Mouse (Mus musculus): Measurements from ENCODE around the gene Prtg. TPM values are rescaled to one million over a fixed set of nuclear protein-coding genes. Genes with fewer than 3 reads are reported as not detected.

Prtg gene
- total and polyA plus RNA-seq, 2 experiments from 2014 or later: 0.65 to 4.4 TPM

DNA sequence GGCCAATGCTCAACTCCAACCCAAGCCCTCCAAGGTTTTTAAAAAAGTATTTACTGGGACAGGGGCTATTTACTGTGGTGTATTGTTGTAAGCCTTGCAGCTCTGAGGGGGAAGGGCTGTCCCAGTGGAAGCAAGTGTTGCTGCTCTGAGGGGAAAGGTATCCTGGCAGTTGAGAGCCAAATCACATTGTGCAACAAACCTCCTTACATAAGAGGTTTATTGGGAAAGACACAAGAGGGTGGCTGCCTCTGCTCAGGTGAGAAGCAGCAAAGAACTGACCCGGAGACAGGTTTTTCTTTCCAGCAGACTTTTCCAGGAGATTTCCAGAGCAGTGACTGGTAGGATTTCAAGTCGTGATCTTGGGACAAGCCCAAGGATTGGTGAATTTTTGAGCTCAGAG, 129.6 kb downstream of the Prtg start:
- Histone ChIP-seq H3K4me2 (ENCODE audit: low read depth, low read length) (no peak overlapping the region), H3K27me3 (ENCODE audit: insufficient read depth, low read length) (no peaks in the 10 kb centered on the region), H3K4me1 (ENCODE audit: insufficient read depth, low read length) (no peaks in the 10 kb centered on the region), H3K27ac (no peak overlapping the region), H3K9ac (replicated peaks; ENCODE audit: low read length) (no peak overlapping the region), H3K4me3 (ENCODE audit: low read length) (no peak overlapping the region), H3K9me3 (ENCODE audit: low read length) (no peaks in the 10 kb centered on the region), H3K36me3 (ENCODE audit: insufficient read depth, low read length) (no peaks in the 10 kb centered on the region)
- WGBS: 74% methylated on average over 2 of the region's 2 CpGs
- no peak for DNase-seq (ENCODE audit: low spot score)
- ATAC-seq: no peak
- no peak for TF ChIP-seq CTCF (IDR thresholded peaks at IDR 0.05; ENCODE audit: low read depth)

DNA sequence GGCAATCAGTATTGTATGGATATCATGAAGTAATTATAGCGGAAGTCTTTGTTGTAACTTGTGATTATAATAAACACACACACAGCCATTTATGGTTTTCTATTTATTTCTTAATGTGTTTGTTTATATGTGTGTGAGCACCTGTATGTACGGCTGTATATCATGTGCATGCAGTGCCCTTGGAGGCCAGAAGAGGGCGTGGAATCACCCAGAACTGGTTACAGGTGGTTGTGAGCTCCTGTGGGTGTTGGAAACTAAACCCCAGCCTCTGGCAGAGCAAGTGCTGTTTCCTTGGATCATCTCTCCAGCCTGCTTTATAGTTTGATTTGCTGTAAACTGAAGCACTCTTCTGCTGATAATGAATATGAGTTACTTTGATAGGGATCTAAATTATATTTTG, 136.8 kb downstream of the Prtg start:
- DNase-seq (ENCODE audit: low spot score) (peak; percentile 23), ATAC-seq (no peak)
- H3K27ac ChIP-seq: no peak overlapping the region
- no peak overlapping the region for H3K4me3 ChIP-seq (ENCODE audit: low read length)
- H3K4me2 ChIP-seq (ENCODE audit: low read depth, low read length): no peak overlapping the region
- H3K36me3 ChIP-seq (ENCODE audit: insufficient read depth, low read length): peaks cover 23% of the 10 kb centered on the region
- no peaks in the 10 kb centered on the region for H3K9me3 ChIP-seq (ENCODE audit: low read length)
- 58% methylated on average over 3 of the region's 3 CpGs for WGBS
- TF ChIP-seq CTCF (IDR thresholded peaks at IDR 0.05; ENCODE audit: low read depth): peak; percentile 54
- H3K9ac ChIP-seq (replicated peaks; ENCODE audit: low read length): no peak overlapping the region
- H3K4me1 ChIP-seq (ENCODE audit: insufficient read depth, low read length): no peaks in the 10 kb centered on the region
- no peaks in the 10 kb centered on the region for H3K27me3 ChIP-seq (ENCODE audit: insufficient read depth, low read length)

- DNase-seq (ENCODE audit: low spot score): no peak
- Histone ChIP-seq H3K9ac (replicated peaks; ENCODE audit: low read length) (no peak overlapping the region), H3K27me3 (ENCODE audit: insufficient read depth, low read length) (no peaks in the 10 kb centered on the region), H3K4me3 (ENCODE audit: low read length) (no peak overlapping the region), H3K36me3 (ENCODE audit: insufficient read depth, low read length) (peaks cover 23% of the 10 kb centered on the region), H3K9me3 (ENCODE audit: low read length) (no peaks in the 10 kb centered on the region), H3K4me2 (ENCODE audit: low read depth, low read length) (no peak overlapping the region), H3K27ac (no peak overlapping the region), H3K4me1 (ENCODE audit: insufficient read depth, low read length) (no peaks in the 10 kb centered on the region)
- no peak for TF ChIP-seq CTCF (IDR thresholded peaks at IDR 0.05; ENCODE audit: low read depth)
- 92% methylated on average over 13 of the region's 13 CpGs for WGBS
- no peak for ATAC-seq
These were observed 137.6 kb downstream of the Prtg start for GRCm38 (mm10) chr9:72944286-72944685.

DNA sequence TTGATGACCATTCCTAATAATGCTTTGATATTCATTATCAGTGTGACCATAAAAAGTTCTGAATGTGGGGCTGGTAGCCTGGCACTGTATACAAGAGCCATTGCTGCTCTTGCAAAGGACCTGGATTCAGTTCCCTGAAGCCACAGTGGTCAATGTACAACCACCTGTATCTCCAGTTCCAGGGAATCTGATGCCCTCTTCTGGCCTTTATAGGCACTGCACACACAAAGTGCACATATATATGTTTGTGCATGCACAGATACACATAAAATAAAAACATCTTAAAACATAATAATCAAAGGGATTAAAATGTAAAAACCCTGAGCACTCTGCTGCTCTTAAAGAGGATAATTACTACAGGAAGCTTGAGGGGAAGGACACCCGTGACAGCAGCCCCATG, 140.3 kb downstream of the Prtg start:
- Histone ChIP-seq H3K9ac (replicated peaks; ENCODE audit: low read length) (no peak overlapping the region), H3K4me3 (ENCODE audit: low read length) (no peak overlapping the region), H3K4me2 (ENCODE audit: low read depth, low read length) (no peak overlapping the region), H3K4me1 (ENCODE audit: insufficient read depth, low read length) (no peaks in the 10 kb centered on the region), H3K27me3 (ENCODE audit: insufficient read depth, low read length) (no peaks in the 10 kb centered on the region), H3K9me3 (ENCODE audit: low read length) (no peaks in the 10 kb centered on the region), H3K27ac (no peak overlapping the region), H3K36me3 (ENCODE audit: insufficient read depth, low read length) (peaks cover 23% of the 10 kb centered on the region)
- WGBS: 100% methylated on average over 1 of the region's 1 CpGs
- ATAC-seq (no peak), DNase-seq (ENCODE audit: low spot score) (no peak)
- TF ChIP-seq CTCF (IDR thresholded peaks at IDR 0.05; ENCODE audit: low read depth): peak; percentile 37

GRCm38 (mm10) chr9:72949572-72949971, 142.9 kb downstream of the Prtg start:
- no peak overlapping the region for H3K4me3 ChIP-seq (ENCODE audit: low read length)
- H3K27ac ChIP-seq: no peak overlapping the region
- no peaks in the 10 kb centered on the region for H3K9me3 ChIP-seq (ENCODE audit: low read length)
- no peak for DNase-seq (ENCODE audit: low spot score)
- H3K4me2 ChIP-seq (ENCODE audit: low read depth, low read length): no peak overlapping the region
- H3K9ac ChIP-seq (replicated peaks; ENCODE audit: low read length): no peak overlapping the region
- 82% methylated on average over 7 of the region's 7 CpGs for WGBS
- H3K27me3 ChIP-seq (ENCODE audit: insufficient read depth, low read length): no peaks in the 10 kb centered on the region
- H3K36me3 ChIP-seq (ENCODE audit: insufficient read depth, low read length): peaks cover 23% of the 10 kb centered on the region
- no peak for ATAC-seq
- H3K4me1 ChIP-seq (ENCODE audit: insufficient read depth, low read length): no peaks in the 10 kb centered on the region
- no peak for TF ChIP-seq CTCF (IDR thresholded peaks at IDR 0.05; ENCODE audit: low read depth)

DNA sequence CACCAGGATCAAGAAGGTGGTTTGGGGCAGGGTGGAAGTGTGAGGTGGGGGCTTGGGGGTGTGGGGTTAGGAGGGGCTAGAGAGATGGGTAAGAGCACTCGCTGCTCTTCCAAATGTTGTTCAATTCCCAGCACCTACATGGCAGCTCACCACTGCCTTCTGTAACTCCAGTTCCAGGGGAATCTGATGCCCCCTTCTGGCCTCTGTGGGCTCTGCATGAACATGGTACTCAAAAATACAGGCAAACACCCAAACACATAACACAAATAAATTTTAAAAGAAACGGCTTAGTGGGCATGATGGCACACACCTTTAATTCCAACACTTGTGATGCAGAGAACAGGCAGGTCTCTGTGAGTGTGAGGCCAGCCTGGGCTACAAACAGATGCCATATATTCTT, 148.1 kb downstream of the Prtg start:
- no peaks in the 10 kb centered on the region for H3K9me3 ChIP-seq (ENCODE audit: low read length)
- ATAC-seq (no peak), DNase-seq (ENCODE audit: low spot score) (peak; percentile 14)
- H3K4me2 ChIP-seq (ENCODE audit: low read depth, low read length): no peak overlapping the region
- 41% methylated on average over 2 of the region's 2 CpGs for WGBS
- H3K27me3 ChIP-seq (ENCODE audit: insufficient read depth, low read length): no peaks in the 10 kb centered on the region
- no peak overlapping the region for H3K4me3 ChIP-seq (ENCODE audit: low read length)
- no peak overlapping the region for H3K27ac ChIP-seq
- H3K36me3 ChIP-seq (ENCODE audit: insufficient read depth, low read length): no peaks in the 10 kb centered on the region
- TF ChIP-seq CTCF (IDR thresholded peaks at IDR 0.05; ENCODE audit: low read depth): peak; percentile 41
- H3K9ac ChIP-seq (replicated peaks; ENCODE audit: low read length): no peak overlapping the region
- H3K4me1 ChIP-seq (ENCODE audit: insufficient read depth, low read length): no peaks in the 10 kb centered on the region

- H3K9ac ChIP-seq (replicated peaks; ENCODE audit: low read length): no peak overlapping the region
- no peaks in the 10 kb centered on the region for H3K9me3 ChIP-seq (ENCODE audit: low read length)
- no peaks in the 10 kb centered on the region for H3K27me3 ChIP-seq (ENCODE audit: insufficient read depth, low read length)
- no peak overlapping the region for H3K4me3 ChIP-seq (ENCODE audit: low read length)
- H3K36me3 ChIP-seq (ENCODE audit: insufficient read depth, low read length): no peaks in the 10 kb centered on the region
- 8% methylated on average over 1 of the region's 1 CpGs for WGBS
- no peak overlapping the region for H3K27ac ChIP-seq
- peak; percentile 31; the same call in 1 of the 2 replicates for ATAC-seq
- H3K4me2 ChIP-seq (ENCODE audit: low read depth, low read length): no peak overlapping the region
- DNase-seq (ENCODE audit: low spot score): peak; percentile 62
- no peaks in the 10 kb centered on the region for H3K4me1 ChIP-seq (ENCODE audit: insufficient read depth, low read length)
- peak; percentile 79 for TF ChIP-seq CTCF (IDR thresholded peaks at IDR 0.05; ENCODE audit: low read depth)
These were observed 148.9 kb downstream of the Prtg start for GRCm38 (mm10) chr9:72955546-72955945.
